In the genomic region with DNA sequence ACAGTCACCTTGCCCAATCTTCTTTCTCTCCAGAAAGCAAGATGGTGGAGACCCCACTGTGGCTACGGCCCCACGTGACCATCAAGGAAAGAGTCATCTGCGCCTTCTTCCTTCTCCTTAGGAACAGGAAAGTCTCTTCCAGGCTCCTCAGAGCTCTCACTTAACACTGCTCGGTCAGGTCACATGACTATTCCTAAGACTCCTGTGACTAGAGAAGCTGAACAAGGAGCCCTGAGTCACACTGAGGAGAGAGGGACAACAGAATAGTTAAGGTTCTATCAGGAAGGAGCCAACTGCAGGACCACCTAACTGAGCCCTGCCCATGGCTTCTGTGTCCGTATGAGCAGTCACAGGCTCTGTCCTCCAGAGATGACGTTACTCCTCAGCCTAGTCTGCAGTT, we compare ENCODE assay signal across 26 mouse cellular contexts.
A peak's percentile ranks its signal among the peaks of the same experiment; 100 is the strongest.
DNase-seq lines count a peak whose midpoint lies in the region; ATAC-seq lines count a peak whose summit lies in the region.
"Had no signal": no experiment of that assay in that cellular context is flagged by ENCODE, and none has a peak within 500 bp of the region (broad histone marks: within the 10 kb centered on the region; RNA-seq: fewer than 3 reads in every experiment).

No protein-coding gene starts in this region.

- no peak for ATAC-seq in liver, embryonic 16.5 days (ENCODE audit: low read depth)
- peak; percentile 61 for ATAC-seq in intestine, embryonic 15.5 days
- ATAC-seq in stomach, embryonic 16.5 days (ENCODE audit: insufficient read depth, low FRiP score) = peak; percentile 38; the same call in 1 of the 2 replicates
- ATAC-seq: activated CD4-positive, CD25-positive, alpha-beta regulatory T cell, adult 4 months; forebrain, embryonic 14.5 days; hindbrain, postnatal 0 days had no signal

- DNase-seq in liver = no peak
- DNase-seq in thymus, postnatal 14 days = no peak
- DNase-seq in heart, adult 8-10 months (ENCODE audit: low spot score) = no peak
- DNase-seq: adrenal gland, postnatal 10 days; cerebellum, adult 2 months; cerebellum, postnatal 25 days; embryo, embryonic 11 days; gastrocnemius, postnatal 14 days; heart, adult 11 months; heart, postnatal 10 days; kidney, adult 8-10 months; layer of hippocampus, postnatal 36 days; lung, postnatal 4 days; midbrain, embryonic 14.5 days; retina, postnatal 1 day; right cerebral cortex, postnatal 25 days had no signal

- no peaks in the 10 kb centered on the region for H3K9me3 ChIP-seq in liver, embryonic 16.5 days (replicated peaks; ENCODE audit: control insufficient read depth, low read length)
- H3K9me3 ChIP-seq in intestine, embryonic 15.5 days = no peaks in the 10 kb centered on the region
- H3K9me3 ChIP-seq in stomach, embryonic 16.5 days (replicated peaks; ENCODE audit: control insufficient read depth, low read length) = 0 out of 2 replicates have a peak, but pooled peaks cover 4% of the 10 kb centered on the region
- H3K9me3 ChIP-seq: heart, embryonic 12.5 days; neural tube, embryonic 12.5 days had no signal

- no peaks in the 10 kb centered on the region for H3K27me3 ChIP-seq in liver, embryonic 16.5 days (ENCODE audit: control insufficient read depth, insufficient read depth, low read depth, low read length)
- H3K27me3 ChIP-seq in intestine, embryonic 15.5 days (replicated peaks) = no peaks in the 10 kb centered on the region
- H3K27me3 ChIP-seq in stomach, embryonic 16.5 days (ENCODE audit: control insufficient read depth, insufficient read depth, low read length) = no peaks in the 10 kb centered on the region
- H3K27me3 ChIP-seq: neural tube, embryonic 12.5 days had no signal

- no peaks in the 10 kb centered on the region for H3K4me1 ChIP-seq in liver, embryonic 16.5 days (ENCODE audit: control insufficient read depth, low read depth, low read length)
- H3K4me1 ChIP-seq in brown adipose tissue, adult 24 weeks (ENCODE audit: control insufficient read depth, insufficient read depth, insufficient read length, low read length) = peaks cover 27% of the 10 kb centered on the region
- H3K4me1 ChIP-seq in intestine, embryonic 15.5 days (replicated peaks) = peaks cover 24% of the 10 kb centered on the region
- peaks cover 16% of the 10 kb centered on the region for H3K4me1 ChIP-seq in stomach, embryonic 16.5 days (ENCODE audit: control insufficient read depth, insufficient read depth, low read length)
- H3K4me1 ChIP-seq: neural tube, embryonic 12.5 days had no signal

- no peak overlapping the region for H3K4me2 ChIP-seq in liver, embryonic 16.5 days (ENCODE audit: low read depth, low read length)
- H3K4me2 ChIP-seq in intestine, embryonic 15.5 days (replicated peaks) = no peak overlapping the region; the same call in 1 of the 2 replicates
- H3K4me2 ChIP-seq in stomach, embryonic 16.5 days (ENCODE audit: low read depth, low read length) = no peak overlapping the region
- H3K4me2 ChIP-seq: heart, embryonic 12.5 days; neural tube, embryonic 12.5 days had no signal

- no peaks in the 10 kb centered on the region for H3K36me3 ChIP-seq in liver, embryonic 16.5 days (ENCODE audit: control insufficient read depth, insufficient read depth)
- H3K36me3 ChIP-seq in intestine, embryonic 15.5 days = no peaks in the 10 kb centered on the region
- H3K36me3 ChIP-seq in stomach, embryonic 16.5 days (ENCODE audit: control insufficient read depth, insufficient read depth, low read length) = no peaks in the 10 kb centered on the region
- H3K36me3 ChIP-seq: heart, embryonic 12.5 days; neural tube, embryonic 12.5 days had no signal

- no peak overlapping the region for H3K9ac ChIP-seq in liver, embryonic 16.5 days (ENCODE audit: low read depth, low read length)
- H3K9ac ChIP-seq in intestine, embryonic 15.5 days = no peak overlapping the region
- H3K9ac ChIP-seq in stomach, embryonic 16.5 days (ENCODE audit: low read length) = no peak overlapping the region
- H3K9ac ChIP-seq: heart, embryonic 12.5 days; liver, embryonic 14.5 days; neural tube, embryonic 12.5 days had no signal

- H3K4me3 ChIP-seq in liver, embryonic 16.5 days (ENCODE audit: low read depth, low read length) = no peak overlapping the region
- no peak overlapping the region for H3K4me3 ChIP-seq in brown adipose tissue, adult 24 weeks (ENCODE audit: insufficient read depth, low read depth, low read length)
- H3K4me3 ChIP-seq in intestine, embryonic 15.5 days (replicated peaks) = no peak overlapping the region
- H3K4me3 ChIP-seq in stomach, embryonic 16.5 days (replicated peaks; ENCODE audit: low read length) = no peak overlapping the region
- H3K4me3 ChIP-seq: heart, embryonic 12.5 days; neural tube, embryonic 12.5 days had no signal

- peak overlapping the region; percentile 22 for H3K27ac ChIP-seq in liver, embryonic 16.5 days (ENCODE audit: low read length)
- H3K27ac ChIP-seq in brown adipose tissue, adult 24 weeks (replicated peaks; ENCODE audit: low read depth, low read length) = peak overlapping the region; percentile 94
- peak overlapping the region; percentile 71 for H3K27ac ChIP-seq in intestine, embryonic 15.5 days
- peak overlapping the region; percentile 68 for H3K27ac ChIP-seq in stomach, embryonic 16.5 days (ENCODE audit: low read length)
- H3K27ac ChIP-seq: hindbrain, postnatal 0 days; liver, embryonic 14.5 days; neural tube, embryonic 12.5 days had no signal

- WGBS in liver, embryonic 16.5 days (ENCODE audit: insufficient replicate concordance) = 67% methylated on average over 6 of the region's 6 CpGs
- 69% methylated on average over 6 of the region's 6 CpGs for WGBS in intestine, embryonic 15.5 days
- WGBS in stomach, embryonic 16.5 days = 74% methylated on average over 6 of the region's 6 CpGs

Comparison
In these comparisons a context has a peak if more than half of its experiments do, and no peak if none do; other contexts are left out.
1. H3K27ac ChIP-seq: peak in every context shown above with its lines; median percentile 94 in brown adipose tissue, adult 24 weeks; 71 in intestine, embryonic 15.5 days; 68 in stomach, embryonic 16.5 days; 22 in liver, embryonic 16.5 days.